Mouse (Mus musculus) hematopoietic stem cell, adult 5-6 weeks (primary cell): ENCODE measurements around the gene Ifit3. TPM values are rescaled to one million over a fixed set of nuclear protein-coding genes. Genes with fewer than 3 reads are reported as not detected.
"Not testable (repeated sequence)": the region's sequence is repeated elsewhere in the genome, so short reads cannot be mapped to it uniquely, and the experiment has no call there.

Experiments used
- ATAC-seq, 2 experiments: fragments of 125-278 bp in 1 of 2; replicated peaks in 1 of 2; 2 replicates each; pipeline ENCODE4 v1.8.0; 2016 to 2017; ENCODE audit warnings: inconsistent platforms in 2 of 2, mild to moderate bottlenecking in 2 of 2, moderate number of reproducible peaks in 2 of 2, low read depth in 1 of 2, moderate TSS enrichment in 1 of 2; ENCODE audit not compliant: low FRiP score in 2 of 2, poor library complexity in 2 of 2, severe bottlenecking in 2 of 2, insufficient read depth in 1 of 2, low TSS enrichment in 1 of 2
- total RNA-seq: library from RNA; stranded (forward); fragments of 172-1452, 232-1000 nt; gene quantifications from 2 replicates; pipeline ENCODE4 v1.2.3, GENCODE M21; 2017

Ifit3 gene
- total RNA-seq, 1 experiment from 2014 or later = 14.1 TPM

GRCm38 (mm10) chr19:34582696-34583095 lies 635 bp upstream of the Ifit3 start:
- ATAC-seq = peak; percentile 27 to 31; a peak in 1 of 4 replicates

- ATAC-seq = not testable (repeated sequence)
These were observed 2.6 kb downstream of the Ifit3 start for GRCm38 (mm10) chr19:34585740-34586458.

GRCm38 (mm10) chr19:34587898-34588692 lies 4.8 kb downstream of the Ifit3 start:
- not testable (repeated sequence) for ATAC-seq

- ATAC-seq = no peak
These were observed 5.6 kb downstream of the Ifit3 start for GRCm38 (mm10) chr19:34588959-34589358.

GRCm38 (mm10) chr19:34593456-34593855 lies 10.1 kb downstream of the Ifit3 start:
- no peak for ATAC-seq

- ATAC-seq = not testable (repeated sequence)
These were observed 11.2 kb downstream of the Ifit3 start for GRCm38 (mm10) chr19:34594523-34594922.

- ATAC-seq = no peak
These were observed 13.5 kb downstream of the Ifit3 start for GRCm38 (mm10) chr19:34596811-34597210.

GRCm38 (mm10) chr19:34598341-34598740 lies 15.0 kb downstream of the Ifit3 start:
- ATAC-seq = peak; percentile 44 to 58; a peak in 2 of 4 replicates

GRCm38 (mm10) chr19:34599250-34599649 lies 15.9 kb downstream of the Ifit3 start:
- ATAC-seq = peak in 1 of 2 experiments; percentile 24; a peak in 1 of 4 replicates

- ATAC-seq = peak; percentile 31 to 48; a peak in 1 of 4 replicates
These were observed 18.6 kb downstream of the Ifit3 start, which contains the start of gene Ifit1bl1 for GRCm38 (mm10) chr19:34601888-34602287. Ifit1bl1 (minus strand) TSS chr19:34601956.

- no peak for ATAC-seq
These were observed 22.1 kb downstream of the Ifit3 start for GRCm38 (mm10) chr19:34605472-34605871.

GRCm38 (mm10) chr19:34607237-34608051 lies 24.1 kb downstream of the Ifit3 start, which contains the start of gene Ifit3b:
Ifit3b (plus strand) TSS chr19:34607970.
- ATAC-seq = peak; percentile 86 to 89

- not testable (repeated sequence) for ATAC-seq
These were observed 26.8 kb downstream of the Ifit3 start for GRCm38 (mm10) chr19:34610118-34610517.

- ATAC-seq = not testable (repeated sequence)
These were observed 29.1 kb downstream of the Ifit3 start for GRCm38 (mm10) chr19:34612243-34613001.

GRCm38 (mm10) chr19:34620871-34621270 lies 37.5 kb downstream of the Ifit3 start:
- ATAC-seq = no peak

- ATAC-seq = no peak
These were observed 40.5 kb downstream of the Ifit3 start for GRCm38 (mm10) chr19:34623781-34624180.

GRCm38 (mm10) chr19:34624663-34625062 lies 41.3 kb downstream of the Ifit3 start:
- ATAC-seq = peak in 1 of 2 experiments; percentile 66; a peak in 1 of 4 replicates
